Mouse (Mus musculus) thymus, adult 2 months (tissue): Measurements from ENCODE around the gene Samd4b.

Source experiments
- CTCF ChIP-seq: fragments of 200-500 bp; IDR thresholded peaks from 2 replicates; pipeline ENCODE4 v1.5.1; 2012; ENCODE audit warnings: mild to moderate bottlenecking, control low read depth, low read length, moderate library complexity, borderline replicate concordance; ENCODE audit not compliant: control insufficient read depth, poor library complexity, insufficient read depth; ENCODE audit errors: extremely low read depth
- POLR2A ChIP-seq: fragments of 200-500 bp; IDR thresholded peaks from 2 replicates; pipeline ENCODE4 v1.6.1; 2012; ENCODE audit warnings: mild to moderate bottlenecking, low read length, control low read depth, moderate library complexity; ENCODE audit not compliant: control insufficient read depth, poor library complexity, insufficient read depth; ENCODE audit errors: extremely low read depth

DNA sequence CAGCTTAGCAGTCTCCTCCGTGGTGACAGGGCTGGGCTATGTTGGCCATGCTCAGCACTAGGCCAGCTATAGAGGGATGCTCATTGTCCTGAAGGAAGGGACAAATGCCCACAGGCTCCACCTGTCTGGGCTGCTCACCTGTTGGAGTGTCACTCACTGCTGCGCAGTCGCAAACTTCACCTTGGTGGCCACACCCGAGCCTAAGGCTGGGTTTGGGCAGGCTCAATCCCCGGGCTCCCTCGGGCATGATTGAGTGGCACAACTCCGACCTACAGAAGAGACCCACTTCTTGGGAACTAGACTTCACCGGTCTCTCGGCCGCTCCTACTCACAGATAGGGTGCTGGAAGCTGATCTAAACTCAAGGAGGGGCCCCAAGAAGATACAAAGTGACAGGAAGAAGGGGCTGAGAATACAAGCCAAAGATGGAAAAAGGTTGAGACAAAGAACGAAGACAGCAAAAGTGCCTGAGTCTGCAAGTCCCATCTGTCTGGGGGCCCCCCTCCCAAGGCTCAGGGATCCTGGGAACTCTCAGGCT, 226.9 kb downstream of the Samd4b start:
- no peak for TF ChIP-seq CTCF
- TF ChIP-seq POLR2A: no peak
